Mouse (Mus musculus) 3T3-L1 (cell line): ENCODE data around the gene Tspan14.

Source experiments
- DNase-seq: peaks from one replicate; pipeline ENCODE4 v3.0.0-alpha.2; 2015; ENCODE audit warnings: low read depth, low spot score

The Tspan14 gene

GRCm38 (mm10) chr14:40952301-40952700 is 14.3 kb downstream of the Tspan14 start:
- no peak for DNase-seq

DNA sequence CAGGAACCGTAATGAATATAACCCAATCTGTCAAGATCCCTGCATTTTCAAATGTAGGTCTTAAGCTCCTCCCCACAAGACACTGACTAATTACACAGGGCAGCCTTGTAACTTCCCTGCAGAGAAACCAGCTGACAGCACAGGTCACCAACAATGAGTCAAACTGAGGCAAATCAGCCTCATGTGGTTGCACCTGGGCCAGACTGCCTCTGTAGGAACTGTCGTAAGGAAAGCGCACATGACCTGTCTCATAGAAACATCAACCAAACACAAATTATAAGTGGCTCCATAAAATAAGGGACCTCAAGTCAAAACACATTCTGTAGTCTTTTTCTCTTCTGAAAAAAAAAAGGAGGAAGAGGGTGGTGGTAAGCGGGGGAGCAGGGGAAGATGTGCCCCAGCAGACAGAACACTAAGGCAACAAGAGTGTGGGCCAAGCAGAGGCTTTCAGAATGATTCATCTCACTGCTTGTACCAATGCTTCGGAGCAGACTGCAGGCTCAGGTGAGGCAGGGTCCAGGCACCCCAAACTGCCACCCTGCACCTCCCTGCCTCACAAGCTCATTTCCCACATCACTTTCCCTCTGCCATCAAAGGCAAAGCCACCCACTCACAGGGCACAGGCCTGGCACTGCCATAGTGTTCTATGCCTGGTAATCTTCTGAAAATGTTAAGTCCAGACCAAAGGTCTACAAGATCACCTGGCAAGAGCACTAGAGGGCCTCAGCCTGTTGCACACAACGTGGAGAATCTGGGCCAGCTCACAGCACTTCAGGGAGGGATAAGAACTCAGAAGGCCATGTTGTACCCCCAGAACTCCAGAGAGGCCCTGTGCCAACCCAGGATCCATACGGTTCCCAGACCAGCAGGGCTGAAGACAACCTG is 16.6 kb downstream of the Tspan14 start:
- peak; percentile 9 for DNase-seq

DNA sequence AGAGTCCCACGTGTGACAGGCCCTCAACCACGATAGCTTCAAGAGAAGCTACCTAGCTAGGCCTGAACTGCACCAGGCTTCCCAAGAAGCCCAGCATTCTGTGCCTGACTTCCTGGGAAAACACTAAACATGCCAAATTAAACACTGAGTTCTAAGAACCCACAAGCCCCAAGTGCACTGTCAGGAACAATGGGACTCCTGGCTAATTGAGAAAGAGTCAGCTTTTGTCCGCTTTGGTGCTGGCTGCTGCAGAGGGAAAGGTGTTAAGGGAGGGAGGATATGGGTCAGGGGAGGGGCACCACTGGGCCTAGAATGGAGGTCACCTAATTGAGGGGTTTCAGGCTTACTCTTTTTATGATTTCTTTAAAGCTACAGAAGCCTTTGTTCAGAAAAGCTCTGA is 17.6 kb downstream of the Tspan14 start:
- no peak for DNase-seq

- peak; percentile 22 for DNase-seq
Measured at GRCm38 (mm10) chr14:40948522-40948921, 18.1 kb downstream of the Tspan14 start.

GRCm38 (mm10) chr14:40947431-40948394 is 18.9 kb downstream of the Tspan14 start:
- no peak for DNase-seq

DNA sequence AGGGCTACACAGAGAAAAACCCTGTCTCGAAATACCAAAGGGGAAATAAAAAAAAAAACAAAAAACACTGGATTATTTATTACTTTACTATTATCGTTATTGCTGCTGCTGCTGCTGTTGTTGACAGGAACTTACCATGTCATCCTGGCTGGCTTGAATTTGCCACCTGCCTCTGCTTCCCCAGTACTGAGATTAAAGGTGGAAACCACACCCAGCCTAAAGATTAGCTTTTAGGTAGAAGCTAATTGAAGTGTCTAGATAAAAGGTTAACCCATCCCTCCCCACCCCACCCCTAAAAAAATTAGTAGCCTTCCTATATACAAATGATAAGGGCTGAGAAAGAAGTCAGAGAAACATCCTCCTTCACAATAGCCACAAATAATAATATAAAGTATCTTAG is 22.8 kb downstream of the Tspan14 start:
- DNase-seq, result no peak

GRCm38 (mm10) chr14:40942429-40942828 is 24.2 kb downstream of the Tspan14 start:
- DNase-seq, result no peak

DNA sequence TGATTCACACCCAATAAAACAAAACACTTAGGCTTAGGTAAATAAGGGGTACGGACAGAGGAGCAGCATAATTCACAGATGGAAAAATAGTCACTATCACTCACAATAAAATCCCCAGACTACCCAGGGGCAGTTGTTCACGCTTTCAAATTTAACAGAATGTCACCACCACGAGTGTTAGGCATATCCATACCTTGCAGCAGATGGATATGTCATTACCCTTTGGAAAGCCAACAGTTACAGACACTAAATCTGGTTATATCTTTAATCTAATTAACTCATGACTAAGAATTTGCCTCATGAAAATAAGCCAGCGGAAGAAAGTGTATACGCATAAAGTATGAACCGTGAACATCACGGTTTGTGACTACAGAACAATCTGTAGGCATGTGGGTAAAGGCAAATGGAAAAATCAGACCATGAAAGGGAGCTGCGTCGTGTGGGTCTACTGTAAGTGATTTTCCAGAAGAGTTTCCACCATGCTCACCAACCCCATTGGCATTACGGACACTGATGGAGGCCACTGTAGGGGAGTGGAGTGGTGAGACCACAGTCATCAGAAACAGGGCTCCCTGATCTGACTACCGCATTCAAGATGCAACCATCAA is 28.1 kb downstream of the Tspan14 start:
- DNase-seq, result no peak

DNA sequence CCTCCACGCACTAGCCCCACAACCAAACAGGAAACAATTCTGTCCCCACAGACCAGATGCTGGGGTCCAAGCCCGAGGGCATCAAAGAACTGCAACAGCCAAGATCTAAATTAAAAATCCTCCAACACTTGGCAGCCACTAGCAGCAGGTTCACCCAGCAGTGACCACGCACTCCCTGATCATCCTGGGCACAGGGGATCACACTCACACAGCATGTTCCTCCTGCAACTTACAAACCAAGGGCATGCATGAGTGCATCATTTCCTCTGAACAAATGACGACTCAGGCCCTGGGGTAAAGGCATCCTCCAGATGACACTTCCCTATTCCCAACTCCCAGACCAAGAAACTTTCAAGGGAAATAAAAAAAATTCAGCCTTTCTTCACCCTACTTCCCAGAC is 29.6 kb downstream of the Tspan14 start:
- no peak for DNase-seq

DNA sequence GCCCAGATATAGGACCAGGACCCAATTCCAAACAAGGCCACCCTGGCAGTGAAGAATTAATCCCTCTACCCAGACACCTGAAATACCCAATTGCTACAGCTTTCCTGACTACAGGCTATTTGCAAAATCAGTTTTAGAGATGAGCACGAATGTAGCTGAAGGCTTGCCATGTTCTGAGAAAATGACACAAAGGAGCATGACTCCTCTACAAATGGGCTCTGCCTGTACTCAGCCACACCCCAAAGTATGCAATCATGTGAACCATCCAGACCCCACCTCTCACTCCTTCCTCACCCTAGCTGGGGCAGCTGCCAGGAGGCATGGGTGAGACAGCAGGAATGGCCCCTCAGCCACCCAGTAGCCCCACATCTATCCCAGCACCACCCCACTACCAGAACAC is 31.1 kb downstream of the Tspan14 start:
- no peak for DNase-seq

DNA sequence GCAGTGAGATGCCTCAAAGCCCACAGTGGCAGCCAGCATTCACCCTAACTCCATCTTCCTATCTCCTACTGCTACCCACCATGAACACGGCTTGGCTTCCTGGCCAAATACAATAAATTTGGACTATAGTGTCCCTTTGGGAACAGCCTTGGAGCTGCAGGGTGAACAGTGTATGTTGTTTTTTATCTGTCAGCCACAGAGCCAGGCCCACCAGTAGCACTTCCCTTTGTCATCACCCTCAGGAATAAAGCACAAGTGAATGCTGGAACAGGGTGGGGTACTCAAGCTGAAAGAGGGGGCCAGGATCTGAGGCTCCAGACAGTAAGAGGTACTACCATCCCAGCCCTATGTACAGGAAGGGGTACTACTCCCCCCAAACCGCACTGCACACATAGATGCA is 31.6 kb downstream of the Tspan14 start:
- DNase-seq, result no peak

- DNase-seq, result no peak
Measured at GRCm38 (mm10) chr14:40933328-40933727, 33.3 kb downstream of the Tspan14 start.

GRCm38 (mm10) chr14:40932225-40932624 is 34.4 kb downstream of the Tspan14 start:
- DNase-seq, result no peak

DNA sequence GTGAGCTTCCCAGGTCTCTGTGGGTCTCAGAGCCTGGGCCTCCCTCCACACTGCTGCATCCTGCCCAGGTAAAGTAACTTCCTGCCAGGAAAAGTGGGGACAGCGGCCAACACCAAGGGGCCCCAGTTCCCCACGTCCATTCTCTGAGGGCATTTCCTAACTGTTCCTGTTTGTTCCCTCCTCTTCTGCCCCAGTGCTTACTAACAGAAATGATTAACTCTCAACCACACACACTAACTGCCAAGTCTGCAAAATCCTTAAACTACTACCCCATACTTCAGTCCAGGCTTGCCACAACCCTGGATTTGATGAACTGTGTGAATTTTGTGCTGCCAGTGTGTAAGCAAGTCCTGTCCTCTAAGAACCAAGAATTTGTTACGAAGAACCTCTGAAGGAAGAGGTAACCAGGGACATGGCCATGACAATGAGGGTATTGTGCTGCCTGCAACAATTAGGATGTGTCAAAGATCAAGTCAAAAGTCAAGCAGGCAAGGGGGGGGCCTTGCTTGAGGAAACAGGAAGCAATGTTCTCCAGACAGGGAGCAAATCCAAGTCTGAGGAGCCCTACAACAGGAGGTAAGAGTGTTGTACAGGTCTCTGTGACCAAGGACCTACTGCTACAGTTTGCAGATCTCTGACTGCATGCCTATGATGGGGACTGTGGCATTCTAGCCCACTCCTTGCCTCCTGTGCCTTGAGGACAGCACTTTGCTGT is 35.3 kb downstream of the Tspan14 start:
- DNase-seq, result no peak

GRCm38 (mm10) chr14:40929943-40930342 is 36.7 kb downstream of the Tspan14 start:
- DNase-seq, result no peak

GRCm38 (mm10) chr14:40928897-40929296 is 37.7 kb downstream of the Tspan14 start:
- no peak for DNase-seq

DNA sequence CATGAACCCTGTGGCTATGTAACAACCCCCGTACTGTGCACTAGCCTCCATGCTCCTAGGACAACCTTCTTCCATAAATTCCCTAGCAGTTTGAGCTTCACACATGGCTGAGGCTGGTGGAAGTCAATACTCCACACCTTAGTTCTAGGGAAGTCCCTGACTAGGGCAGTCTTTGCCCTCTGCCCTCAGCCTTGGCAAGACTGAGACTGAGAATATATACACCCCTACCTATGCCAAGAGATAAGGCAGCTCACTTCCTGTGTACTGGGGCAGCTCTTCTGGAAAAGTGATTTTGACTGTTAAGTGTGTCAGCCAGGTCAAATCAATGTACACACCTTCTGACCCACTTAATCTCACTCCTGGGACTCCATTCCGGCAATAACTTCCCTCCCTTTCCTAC is 39.6 kb downstream of the Tspan14 start:
- no peak for DNase-seq

- DNase-seq, result no peak
Measured at GRCm38 (mm10) chr14:40924378-40925113, 42.1 kb downstream of the Tspan14 start.

GRCm38 (mm10) chr14:40921241-40921640 is 45.4 kb downstream of the Tspan14 start:
- no peak for DNase-seq

DNA sequence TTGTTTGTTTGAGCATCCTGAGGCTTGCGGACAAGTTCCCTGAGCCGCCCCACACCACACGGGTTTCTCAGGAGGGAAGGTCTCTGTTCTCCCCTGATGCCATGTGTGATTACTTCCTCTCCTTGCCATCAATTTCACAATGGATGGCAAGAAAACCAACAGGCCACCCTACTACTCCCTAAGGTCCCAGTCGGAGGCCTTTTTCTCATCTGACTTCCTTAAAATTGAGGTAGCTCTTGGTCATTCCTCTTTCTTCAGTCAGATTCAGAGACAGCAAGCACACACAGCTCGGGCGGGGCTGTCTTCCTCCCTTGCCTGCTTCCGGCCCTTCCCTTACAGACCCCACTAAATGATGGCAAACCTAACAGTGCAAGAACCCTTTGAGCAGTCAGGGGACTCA is 47.1 kb downstream of the Tspan14 start:
- DNase-seq, result no peak

- no peak for DNase-seq
Measured at GRCm38 (mm10) chr14:40918477-40918876, 48.1 kb downstream of the Tspan14 start.
